Mouse (Mus musculus): ENCODE data around the gene Trmo. TPM values are rescaled to one million over a fixed set of nuclear protein-coding genes. Genes with fewer than 3 reads are reported as not detected.
A peak's percentile ranks its signal among the peaks of the same experiment; 100 is the strongest.

Trmo gene
- total RNA-seq, 2 experiments from 2014 or later: 4.8 to 5.3 TPM

DNA sequence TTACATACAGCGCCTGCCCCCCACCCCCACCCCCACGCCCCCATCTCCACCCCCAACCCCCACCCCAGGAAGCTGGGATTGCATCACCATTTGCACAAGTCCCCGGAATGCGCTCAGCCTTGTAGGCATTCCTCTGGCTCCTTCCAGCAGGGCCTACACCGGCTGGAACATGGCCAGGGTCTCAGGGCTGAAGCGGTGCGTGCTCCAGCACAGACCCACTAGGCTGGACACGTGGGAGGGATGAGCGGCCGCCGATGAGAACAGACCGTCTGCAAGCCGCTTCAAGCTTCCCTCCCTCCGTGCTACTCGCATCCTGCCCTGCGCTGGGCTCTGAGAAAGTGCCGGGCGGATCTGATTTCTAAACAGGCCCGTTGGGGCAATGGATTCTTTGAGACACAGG, 18.2 kb downstream of the Trmo start:
- DNase-seq (ENCODE audit: low spot score in 2 of 2): no peak

DNA sequence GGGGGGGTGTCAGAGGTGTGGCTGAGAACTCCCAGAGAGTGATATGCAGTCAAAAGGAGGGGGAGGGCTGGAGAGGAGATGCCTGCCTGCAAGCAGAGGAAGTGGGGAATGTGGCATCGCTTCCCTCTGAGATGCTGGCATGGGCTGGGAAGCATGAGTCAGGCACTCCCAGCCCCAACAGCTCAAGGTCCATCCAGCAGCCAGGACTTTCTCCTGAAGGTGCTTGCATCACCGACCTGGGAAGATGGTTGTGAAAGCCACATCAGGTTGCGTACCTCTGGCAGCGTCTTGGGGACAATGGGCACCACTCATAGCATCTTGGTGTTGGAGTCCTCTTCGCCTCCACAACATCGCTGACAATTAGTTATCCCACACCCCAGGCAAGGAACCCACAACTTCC, 18.8 kb downstream of the Trmo start:
- DNase-seq (ENCODE audit: low spot score in 2 of 2): no peak

DNA sequence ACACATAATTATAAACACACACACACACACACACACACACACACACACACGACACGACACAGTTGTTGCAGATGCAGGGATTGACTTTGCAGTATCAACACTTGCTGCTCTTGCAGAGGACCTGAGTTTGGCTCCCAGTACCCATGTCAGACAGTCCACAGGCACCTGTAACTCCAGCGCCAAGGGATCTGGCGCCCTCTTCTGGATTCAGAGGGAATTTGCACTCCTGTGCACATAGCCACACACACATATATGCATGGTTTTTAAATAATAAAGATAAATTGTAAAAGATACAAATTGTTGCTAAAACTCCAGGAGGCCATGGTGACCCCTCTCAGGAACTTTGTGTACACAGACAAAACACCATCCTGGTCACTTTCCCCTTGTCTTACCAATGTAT, 20.2 kb downstream of the Trmo start:
- DNase-seq (ENCODE audit: low spot score in 2 of 2): no peak

DNA sequence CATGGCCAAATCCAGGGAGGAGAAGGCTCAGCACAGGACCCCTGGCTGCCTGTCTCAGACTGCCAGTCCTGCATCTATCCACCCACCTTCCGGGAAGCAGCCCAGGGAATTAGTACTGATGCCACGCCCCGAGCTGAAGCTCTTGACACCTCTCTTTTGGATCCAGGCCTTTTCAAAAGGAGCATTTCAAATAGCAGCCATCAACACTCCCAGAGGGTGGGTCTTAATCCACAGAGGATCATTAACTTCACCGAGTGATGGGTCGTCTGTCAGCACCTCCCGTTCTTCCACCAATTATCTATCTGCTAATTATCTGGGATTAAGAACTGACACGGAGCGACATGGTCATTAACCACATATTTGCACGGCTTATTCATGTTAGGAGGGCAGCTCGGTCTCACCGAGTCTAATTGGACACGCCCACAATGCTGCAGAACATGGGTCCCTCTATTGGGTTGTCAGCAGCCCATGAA, 21.7 kb downstream of the Trmo start:
- no peak for DNase-seq (ENCODE audit: low spot score in 2 of 2)

DNA sequence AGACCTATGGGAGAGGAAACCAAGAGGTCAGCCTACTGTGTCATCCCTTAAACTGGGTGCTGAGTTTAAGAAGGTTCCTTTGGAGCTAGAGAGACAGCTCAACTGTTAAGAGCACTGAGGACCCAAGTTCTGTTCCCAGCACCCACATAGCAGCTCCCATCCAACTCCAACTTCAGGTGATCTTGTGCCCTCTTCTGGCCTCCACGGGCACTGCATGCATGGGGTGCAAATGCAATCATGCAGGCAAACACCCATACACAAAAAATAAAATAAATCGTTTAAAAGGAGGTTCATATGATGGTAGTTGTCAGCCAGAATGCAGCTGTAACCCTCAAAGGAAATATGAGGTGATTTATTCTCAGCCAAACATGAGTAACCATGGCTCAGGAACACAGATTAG, 24.9 kb downstream of the Trmo start:
- DNase-seq (ENCODE audit: low spot score in 2 of 2): no peak

DNA sequence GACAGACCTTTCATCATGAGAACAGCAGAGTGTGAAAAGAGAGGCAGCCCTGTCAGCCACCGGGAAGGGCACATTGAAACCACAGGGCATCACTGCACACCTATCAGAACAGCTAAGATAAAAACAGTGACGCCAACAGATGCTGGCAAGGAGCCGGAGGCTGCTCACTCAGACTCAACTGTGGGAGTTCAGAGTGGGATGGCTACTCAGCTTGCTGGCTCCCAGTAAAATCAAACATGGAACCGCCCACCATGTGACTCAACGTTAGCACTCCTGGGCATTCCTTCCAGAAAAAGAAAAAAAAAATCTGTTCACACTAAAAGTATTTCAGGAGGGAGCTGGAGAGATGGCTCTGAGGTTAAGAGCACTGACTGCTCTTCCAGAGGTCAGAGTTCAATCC, 28.0 kb downstream of the Trmo start:
- DNase-seq (ENCODE audit: low spot score in 2 of 2): peak; percentile 27 to 44

DNA sequence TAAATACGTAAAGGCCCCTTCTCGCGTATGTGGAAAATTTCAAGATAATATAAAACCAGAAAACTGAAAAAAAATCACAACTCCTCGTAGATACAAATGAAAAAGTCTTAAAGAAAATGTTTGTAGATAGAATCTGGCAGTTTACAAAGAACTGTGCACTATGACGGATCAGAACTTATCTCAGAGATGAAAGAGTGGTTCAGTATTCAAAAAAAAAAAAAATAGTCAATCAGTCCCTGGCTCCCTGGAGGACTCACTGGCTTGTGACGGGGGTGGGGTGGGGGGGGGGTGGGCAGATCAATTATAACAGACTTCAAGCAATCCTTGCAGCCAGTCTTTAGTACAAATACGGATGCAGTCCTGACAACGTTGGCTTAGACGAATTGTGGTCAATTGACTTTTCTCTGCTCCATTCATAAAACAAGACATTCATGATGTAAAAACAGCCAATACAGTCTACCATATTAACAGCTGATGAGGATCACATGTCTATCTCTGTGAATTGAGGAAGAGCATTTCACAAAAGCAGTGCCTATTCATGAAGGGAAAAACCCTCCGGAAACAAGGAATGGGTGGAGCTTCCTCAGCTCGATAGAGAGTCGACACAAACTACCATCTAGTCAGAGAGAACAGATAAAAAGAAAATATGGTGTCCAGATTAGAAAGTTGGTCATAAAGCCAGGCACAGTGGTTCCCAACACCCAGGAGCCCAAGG, 29.5 kb downstream of the Trmo start:
- DNase-seq (ENCODE audit: low spot score in 2 of 2): no peak

DNA sequence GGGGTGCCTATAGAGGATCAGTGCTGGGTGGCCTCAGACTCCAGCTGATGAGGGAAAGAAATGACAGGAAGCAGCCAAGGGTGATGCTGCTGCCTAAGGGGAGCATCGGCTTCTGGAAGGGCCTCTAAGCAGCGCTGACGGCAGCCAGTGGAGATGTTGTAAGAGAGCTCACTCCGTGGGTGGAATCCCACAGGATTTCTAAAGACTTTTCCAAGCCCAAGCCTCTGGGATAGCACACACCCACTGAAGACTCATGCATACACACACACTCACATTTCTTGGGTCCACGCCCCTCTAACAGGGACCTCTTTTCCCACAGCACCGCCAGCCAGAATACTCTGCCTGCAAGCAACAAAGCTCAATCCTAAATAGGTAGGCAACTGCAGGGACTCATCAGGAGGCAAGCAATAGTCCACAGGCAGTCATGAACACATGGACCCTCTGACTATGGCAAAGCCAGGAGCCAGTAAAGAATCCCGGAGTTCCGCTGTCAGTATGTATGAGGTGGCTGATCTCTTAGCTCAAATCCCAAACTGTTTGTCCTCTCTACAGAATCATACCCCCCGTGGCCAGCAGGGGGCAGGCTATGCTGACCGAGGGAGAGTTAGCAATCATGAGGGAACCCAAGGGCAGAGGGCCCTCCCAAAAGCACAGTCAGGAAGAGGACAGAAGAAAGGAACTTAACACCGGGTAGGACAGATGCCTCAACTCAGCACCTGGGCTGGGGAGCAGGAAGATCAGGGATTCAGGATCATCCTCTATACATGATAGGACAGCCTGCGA, 32.7 kb downstream of the Trmo start:
- DNase-seq (ENCODE audit: low spot score in 2 of 2): peak in 1 of 2 experiments; percentile 26

DNA sequence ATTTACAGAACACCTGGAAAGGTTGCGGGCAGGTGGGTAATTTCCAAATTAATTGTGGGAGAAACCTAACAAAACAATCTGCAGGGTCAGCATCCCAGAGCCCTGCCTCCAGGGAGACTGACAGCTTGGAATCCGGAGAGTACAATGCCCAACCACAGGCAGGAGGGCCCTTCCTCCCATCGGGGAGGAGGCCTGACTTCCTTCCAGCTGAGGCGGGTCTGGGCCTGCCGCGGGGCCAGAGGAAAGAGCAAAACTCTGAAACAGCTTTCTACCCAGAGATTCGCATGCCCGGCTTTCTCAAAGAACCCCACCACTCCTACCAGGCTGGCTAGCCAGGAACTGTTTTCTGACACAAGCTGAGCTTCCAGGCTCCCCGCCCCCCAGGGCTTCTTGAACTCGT, 36.2 kb downstream of the Trmo start:
- no peak for DNase-seq (ENCODE audit: low spot score in 2 of 2)

DNA sequence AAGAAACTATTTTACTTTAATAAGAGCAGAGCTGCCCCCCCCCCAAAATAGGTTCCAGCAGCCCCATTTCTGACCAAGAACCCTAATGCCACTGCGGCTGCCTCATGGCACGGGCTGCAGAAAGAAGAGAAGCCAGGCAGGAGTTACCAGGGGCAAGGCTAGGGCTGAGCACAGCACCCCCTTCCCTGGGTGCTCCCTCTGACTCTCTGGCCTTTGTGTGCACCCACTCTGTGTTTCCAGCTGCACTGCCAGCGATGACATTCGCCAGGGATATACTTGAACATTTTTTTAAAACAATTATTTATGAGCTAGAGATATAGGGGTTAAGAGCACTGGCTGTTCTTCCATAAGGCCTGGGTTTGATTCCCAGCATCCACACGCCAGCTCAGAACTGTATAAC, 39.7 kb downstream of the Trmo start:
- DNase-seq (ENCODE audit: low spot score in 2 of 2): no peak

DNA sequence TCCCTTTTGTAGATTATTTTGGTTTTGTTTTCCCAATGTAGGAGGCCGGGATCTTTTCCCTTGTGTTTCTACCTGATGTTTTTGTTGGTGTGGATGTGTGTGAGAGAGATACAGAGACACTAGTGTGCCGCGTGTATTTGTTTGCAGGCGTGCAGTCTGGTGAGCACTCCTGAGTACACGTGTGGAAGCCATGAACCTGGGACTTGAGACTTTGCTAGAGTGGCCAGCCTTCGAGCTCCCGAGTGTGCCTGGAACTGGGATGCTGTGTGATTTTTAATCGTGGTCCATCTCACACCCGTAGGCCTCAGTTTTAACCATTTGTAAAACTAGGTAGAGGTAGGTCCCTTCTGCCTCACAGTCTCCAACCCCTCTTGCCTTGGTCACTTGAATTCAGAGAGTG, 40.3 kb downstream of the Trmo start:
- DNase-seq (ENCODE audit: low spot score in 2 of 2): no peak

DNA sequence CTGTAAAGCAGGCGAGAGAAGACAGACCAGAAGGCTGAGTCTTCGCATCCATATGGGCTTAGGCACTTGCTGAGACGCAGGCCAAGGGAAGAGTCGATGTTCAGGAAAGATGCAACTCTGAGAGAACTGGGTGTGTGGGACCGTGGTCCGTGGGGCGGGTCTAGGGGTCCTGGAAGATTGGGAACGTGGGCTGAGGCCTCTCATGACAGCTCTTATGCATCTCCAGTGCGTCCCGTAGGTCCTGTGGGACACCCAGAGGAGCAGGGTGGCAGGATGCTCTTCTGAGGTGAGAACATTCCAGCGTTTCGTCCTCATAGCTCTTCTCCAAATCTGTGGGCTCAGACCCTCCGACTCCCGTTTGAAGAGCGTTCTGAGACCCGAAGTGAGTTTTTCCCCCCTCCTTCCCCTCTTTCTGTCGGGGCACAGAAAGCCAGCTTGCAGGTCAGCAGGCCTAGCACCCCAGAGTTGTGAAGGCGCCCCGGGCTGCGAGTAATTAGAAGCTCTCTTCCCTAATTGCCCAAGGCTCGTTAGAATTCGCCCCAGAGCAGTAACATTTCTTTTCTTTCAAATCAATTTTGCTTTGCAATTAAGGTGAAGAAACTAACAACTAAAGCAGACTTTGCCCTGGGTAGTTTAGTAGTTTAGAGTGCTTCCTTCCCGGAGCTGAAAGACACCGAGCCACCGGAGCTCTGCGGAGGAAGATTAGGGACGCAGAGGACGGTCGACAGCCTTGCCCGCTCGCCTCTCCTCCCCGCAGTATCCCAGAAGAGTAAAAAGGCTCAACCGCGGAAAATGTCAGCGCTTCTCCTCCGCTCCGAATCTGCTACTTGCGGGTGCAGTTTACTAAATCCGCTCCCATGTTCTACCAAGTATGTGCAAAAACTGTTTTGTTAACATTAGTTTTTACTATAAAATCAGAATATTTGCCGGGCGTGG, 41.4 kb downstream of the Trmo start:
- DNase-seq (ENCODE audit: low spot score in 2 of 2): no peak

DNA sequence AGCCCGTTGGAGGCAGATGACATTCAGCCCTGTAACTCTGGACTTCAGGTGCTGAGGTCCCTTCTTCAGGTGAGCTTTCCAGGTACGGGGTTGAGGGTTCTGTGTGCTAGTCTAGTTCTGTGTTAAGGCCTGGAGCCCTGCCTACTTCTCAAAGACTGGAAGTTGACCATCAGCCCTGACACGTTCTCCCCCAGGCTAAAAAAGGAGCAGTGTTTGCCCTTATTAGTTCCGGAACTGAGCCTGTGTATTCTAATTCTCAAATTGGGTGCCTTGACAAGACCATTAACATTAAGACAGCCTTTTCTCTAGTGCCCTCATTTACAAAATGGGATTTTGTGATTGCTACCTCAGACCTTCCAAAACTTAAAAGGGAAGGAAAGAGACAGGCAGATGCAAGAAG, 42.1 kb downstream of the Trmo start:
- no peak for DNase-seq (ENCODE audit: low spot score in 2 of 2)

DNA sequence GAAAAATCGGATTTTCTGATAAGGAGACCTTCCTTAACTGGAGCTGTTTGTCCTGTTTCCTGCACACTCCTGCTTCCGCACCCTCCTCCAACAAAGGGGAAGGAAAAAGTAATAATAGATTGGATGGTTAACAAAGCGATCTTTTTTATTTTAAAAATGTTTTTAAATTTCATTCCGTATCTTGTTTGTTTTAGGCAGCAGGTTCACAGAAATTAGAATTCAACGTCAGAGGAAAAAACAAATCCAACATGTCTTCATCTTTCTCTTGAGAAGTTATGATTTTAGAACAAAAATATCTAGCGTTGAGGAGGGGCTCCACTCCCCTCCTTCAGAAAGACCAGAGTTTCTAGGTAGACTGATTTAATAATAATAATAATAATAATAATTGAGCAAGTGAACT, 43.0 kb downstream of the Trmo start:
- DNase-seq (ENCODE audit: low spot score in 2 of 2): no peak

DNA sequence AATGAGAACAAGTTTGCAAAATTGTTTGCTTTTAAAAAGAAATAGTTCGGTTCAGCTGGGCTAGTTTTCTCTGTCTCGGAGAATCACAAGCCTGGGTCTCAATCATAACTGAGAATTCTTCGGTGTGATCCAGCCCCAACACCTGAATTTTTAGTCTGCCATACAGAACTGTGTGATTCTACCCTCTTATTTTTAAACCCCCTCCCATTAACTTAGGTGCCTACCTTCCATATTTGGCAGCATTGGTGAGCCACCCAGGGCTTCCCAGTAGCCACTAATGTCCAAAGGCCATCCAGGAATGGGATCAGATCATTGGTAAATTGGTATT, 43.5 kb downstream of the Trmo start:
- DNase-seq (ENCODE audit: low spot score in 2 of 2): no peak

DNA sequence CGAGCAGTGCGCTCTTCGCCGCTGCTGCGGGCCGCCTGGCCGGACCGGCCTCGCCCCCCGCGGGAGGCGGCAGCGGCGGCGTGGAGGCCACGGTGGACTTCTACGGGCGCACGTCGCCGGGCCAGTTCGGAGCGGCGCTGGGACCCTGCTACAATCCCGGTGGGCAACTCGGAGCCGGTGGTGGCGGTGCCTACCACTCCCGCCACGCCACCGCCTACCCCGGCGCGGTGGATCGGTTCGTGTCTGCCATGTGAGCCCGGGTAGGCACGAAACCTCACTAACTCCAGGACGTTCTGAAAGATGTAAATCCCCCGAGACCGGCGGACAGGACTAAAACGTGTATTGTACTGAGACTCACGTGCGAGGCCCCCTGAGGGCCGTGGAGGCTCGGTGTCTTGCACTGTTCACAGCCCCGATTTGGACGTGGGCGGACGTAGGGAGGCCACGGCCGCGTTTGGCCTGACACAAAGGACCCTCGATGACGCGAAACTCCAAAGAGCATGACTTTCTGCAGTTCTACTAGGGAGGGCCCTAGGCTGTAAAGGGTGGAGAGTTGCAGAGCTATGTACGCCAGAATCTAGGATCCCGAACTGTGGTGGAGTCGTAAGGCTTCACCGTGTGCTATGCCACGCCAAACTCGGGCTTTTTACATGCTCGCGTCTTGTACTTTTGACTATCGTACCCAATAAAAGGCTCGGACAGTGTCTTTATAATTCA, 44.0 kb downstream of the Trmo start:
- no peak for DNase-seq (ENCODE audit: low spot score in 2 of 2)

DNA sequence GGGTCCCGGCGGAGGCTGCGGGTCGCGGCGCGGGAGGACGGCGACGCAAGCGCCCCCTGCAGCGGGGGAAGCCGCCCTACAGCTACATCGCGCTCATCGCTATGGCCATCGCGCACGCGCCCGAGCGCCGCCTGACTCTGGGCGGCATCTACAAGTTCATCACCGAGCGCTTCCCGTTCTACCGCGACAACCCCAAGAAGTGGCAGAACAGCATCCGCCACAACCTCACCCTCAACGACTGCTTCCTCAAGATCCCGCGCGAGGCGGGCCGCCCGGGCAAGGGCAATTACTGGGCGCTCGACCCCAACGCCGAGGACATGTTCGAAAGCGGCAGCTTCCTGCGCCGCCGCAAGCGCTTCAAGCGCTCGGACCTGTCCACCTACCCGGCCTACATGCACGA, 44.9 kb downstream of the Trmo start:
- no peak for DNase-seq (ENCODE audit: low spot score in 2 of 2)

DNA sequence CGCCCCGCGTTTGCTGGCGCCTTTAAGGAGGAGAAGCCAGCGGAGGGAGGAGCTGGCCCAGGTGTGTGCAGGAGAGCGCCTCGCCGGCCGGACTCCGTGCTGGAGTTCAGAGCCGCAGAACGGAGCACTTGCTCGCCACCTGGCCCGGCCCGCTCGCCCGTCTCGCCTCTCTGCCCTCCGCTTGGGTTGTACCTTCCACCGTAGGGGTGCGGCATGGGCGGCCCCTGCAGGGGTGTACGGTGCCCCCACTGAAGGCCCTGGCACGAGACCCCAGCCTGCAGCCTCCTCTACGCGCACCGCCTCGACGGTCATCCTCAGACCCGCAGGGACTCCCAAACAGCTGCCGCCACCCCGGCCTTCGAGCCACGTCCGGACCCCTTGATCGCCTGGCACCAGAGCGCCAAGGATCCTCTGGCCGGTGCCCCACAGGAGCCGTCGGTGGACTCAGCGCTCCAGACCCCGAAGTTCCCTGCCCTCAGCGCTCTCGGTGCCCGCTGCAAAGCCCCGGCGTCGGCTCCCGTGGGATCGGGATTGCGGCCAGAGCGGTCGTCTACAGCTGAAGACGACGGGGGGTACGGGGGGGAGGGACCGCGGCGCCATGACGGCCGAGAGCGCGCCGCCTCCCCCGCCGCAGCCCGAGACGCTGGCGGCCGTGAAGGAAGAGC, 45.5 kb downstream of the Trmo start, which contains the start of gene Foxe1:
Gene Foxe1 (plus strand): TSS at position 14 of the 665 bp plus-strand sequence.
- no peak for DNase-seq (ENCODE audit: low spot score in 2 of 2)

DNA sequence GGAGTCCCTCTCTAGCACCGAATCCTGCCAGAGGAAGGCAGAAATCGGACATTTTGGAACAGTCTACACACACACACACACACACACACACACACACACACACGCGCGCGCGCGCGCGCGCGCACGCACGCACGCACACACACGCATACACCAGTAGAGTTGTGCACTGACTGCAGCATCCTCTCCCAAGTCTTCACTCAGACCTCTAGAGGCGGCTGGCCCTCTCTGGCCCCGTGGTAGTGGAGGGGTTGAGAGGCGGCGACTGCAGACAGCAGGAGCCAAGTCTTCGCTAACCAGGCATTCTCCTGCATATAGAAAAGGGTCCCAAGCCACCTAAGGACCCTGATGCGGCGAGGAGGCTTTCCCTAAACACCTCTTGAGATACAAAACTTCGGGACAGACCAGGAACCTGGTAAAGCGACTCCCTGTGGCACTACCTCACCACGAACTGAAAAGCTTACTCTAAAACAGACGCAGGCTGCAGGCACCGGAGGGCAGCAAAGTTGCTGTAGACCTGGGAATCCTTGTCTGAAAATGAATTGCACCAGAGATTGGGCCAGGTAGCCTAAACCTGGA, 46.4 kb downstream of the Trmo start:
- no peak for DNase-seq (ENCODE audit: low spot score in 2 of 2)
